Mouse (Mus musculus): Measurements from ENCODE around the gene Syndig1.

Gene Syndig1

DNA sequence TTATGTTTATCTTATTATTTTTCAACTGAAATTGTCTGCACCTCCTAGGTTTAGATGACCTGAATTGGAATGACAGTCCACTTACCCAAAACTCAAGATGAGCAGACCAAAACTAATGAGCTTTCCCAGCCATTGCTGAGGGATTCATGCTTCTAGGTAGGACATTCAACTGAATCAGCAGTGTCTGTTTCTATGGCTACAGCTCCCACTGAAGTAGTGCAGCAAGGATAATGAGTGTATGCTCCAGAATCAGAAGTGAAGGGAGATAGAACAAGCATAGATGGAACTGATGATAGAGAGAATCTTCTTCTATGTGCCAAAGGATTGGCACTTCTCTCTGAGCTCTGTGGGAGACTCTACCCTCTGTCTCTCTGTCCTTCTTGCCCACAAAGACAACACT is 158.6 kb downstream of the Syndig1 start:
- no peak for DNase-seq

DNA sequence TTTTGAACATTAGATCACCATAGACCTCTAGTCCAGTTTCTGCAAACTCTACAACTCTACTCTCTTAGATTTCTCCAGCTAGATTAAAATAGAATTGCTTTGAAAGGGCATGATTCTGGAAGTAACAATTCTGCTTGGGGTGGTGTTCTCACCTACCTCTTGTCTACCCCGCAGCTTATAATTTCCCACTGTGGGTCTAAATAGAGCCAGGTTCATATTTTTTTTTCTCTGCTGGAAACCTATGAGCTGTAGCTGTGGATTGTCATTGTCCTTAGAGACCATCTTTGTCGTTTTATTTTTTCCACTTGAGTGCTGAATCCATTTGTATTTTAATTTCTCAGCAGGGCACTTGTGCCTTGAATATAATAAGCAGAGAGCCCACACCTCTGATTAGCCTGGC is 162.5 kb downstream of the Syndig1 start:
- no peak for DNase-seq

DNA sequence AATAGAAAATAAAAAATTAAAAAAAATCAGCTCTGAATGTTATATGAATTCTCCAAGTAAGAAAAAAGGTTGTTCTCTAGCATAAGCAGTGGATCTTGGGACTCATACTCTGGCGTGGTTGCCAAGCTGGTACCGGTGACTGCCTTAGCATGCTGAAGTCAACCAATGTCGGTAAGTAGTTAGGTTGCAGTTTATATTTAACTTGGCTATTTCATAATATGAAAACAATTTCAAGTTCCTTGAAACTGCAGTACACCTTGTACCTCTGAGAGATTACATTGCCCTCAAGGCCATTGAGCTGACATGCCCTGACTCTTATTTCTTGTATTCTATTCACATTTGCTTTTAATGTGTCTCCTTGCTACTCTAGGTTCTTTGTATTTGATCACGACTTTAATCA is 163.9 kb downstream of the Syndig1 start:
- no peak for DNase-seq

DNA sequence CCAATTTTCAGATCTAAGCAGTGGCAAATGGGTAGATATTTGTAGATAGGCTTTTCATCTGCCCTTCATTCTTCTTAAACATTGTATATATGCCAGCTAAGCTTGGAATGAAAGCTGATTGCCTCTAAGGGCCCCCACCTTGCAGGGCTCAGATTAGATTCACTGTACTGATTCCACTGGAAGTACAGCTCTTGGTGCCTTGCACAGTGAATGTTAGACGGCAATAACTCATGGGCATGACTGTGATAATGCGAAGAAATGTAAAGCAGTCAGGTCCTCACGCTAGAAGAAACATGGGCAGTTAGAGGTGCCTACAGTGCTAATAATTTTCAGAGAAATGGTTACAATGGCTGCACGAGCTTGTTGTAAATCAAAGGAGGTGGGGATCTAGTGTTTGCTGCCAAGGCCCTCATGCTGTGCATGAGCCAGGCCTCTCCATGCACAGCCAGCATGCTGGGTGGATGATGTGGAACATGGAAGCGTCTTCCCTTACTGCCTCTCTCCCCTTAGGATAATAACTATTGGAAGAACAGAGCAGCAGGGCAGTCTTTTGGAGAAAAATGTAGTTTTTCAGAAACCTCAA is 167.5 kb downstream of the Syndig1 start:
- DNase-seq: no peak

DNA sequence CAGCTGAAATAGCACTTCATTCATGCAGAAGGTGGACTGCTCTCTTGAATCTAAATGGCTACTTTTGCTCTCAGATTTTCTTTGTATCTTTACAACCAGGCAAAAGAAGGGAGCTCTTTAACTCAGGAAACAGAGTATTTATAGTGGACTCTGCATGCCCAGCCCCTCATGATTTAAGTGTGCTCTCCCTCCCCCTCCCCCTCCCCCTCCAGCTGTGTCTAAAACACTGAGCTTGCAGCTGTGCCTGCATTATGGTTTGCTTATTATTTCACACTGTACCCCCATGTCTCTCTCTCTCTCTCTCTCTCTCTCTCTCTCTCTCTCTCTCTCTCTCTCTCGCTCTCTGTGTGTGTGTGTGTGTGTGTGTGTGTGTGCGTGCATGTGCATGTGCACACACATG is 168.6 kb downstream of the Syndig1 start:
- no peak for DNase-seq

DNA sequence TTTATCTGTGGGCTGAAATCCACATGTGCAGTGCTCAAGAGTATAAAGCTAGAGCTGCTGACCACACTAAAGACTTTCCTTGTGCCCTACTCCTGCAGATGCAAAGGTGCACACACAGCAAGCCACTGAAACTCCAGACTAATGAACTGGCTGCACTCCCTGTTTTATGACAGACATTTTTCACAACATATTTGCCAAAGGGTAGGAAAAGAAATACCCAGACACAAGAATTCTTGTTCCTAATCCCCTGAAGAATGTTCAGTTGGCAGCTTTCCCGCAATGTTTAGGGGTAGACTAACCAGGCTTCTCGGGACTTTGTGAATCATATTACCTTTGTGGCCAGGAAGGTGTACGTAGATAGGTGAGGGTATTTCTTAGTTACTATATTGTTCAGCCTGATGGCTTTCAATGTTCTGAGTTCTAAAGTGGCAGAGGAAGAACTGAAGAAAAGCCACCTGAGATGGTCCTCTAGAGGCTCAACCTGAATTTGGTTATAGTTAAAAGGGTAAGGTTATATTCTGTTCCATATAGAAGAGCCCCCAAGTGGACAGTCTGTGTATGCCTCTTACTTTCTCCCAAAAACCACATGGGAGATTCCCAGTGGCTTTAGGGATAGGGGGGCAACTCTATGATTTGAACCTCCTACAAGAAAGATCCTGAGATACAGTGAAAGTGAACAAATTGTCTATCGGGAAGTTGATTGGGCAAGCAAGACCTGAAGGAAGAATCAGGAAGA is 169.5 kb downstream of the Syndig1 start:
- DNase-seq: no peak

DNA sequence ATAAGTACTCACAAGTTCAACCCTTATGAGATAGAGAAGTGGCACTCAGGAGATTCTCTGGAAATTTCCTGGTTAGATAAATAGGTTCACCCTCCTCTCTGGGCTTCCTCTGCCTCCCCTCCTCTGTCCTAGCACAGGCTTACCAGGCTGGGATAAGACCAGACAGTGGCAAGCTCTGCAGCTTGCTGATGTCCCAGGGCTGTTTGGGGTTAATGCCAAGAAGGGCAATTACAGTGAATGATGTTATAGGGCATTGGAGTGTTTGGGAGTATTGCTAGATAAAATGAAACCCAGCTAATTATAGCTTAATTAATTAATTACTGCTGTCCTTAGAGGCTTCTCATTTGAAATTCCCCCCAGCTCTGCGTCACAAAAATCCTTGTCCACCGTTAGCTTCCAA is 171.6 kb downstream of the Syndig1 start:
- DNase-seq: no peak

DNA sequence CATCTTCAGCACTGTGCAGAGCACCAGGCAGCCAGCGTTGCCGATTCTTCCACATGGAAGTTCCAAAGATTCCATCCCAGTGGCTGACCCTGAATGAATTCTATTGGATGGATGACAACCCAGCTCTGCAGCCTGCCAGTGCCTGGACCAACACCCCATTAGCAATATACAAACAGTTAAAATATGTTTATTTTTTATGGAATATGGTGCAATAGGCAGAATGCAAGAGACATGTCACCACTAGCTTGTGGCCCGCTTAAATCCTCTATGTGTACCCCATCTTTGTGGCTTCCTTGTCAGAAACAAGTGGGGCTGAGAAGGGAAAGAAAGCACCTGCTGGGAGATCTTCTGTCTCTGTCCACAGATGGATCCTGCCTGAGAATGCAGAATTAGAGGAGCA is 174.5 kb downstream of the Syndig1 start:
- DNase-seq: no peak

DNA sequence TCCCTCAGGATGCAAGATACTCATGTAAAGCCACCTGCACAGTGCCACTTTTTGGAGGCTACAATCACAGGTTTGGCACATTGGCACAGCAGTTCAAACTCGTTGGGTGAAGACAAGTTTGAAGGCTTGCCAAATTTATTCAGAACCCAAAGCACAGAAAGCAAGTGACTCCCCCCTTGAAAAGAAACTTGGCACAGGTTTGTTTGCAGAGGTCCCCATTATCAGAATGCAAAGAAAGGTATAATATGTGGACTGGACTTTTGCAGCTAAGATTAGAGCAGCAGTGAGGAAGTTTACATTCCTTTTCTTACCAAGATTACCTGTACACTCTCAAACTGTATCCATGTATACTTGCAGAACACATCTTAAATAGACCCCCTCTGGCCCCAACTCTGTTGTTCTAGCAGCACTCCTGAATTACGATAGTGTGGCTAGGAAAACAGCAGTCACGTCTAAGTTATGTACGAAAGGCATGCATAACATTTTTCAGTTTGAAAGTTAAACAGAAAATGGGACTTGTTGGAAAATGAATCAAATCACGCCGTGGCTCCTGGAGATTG is 183.9 kb downstream of the Syndig1 start:
- no peak for DNase-seq

DNA sequence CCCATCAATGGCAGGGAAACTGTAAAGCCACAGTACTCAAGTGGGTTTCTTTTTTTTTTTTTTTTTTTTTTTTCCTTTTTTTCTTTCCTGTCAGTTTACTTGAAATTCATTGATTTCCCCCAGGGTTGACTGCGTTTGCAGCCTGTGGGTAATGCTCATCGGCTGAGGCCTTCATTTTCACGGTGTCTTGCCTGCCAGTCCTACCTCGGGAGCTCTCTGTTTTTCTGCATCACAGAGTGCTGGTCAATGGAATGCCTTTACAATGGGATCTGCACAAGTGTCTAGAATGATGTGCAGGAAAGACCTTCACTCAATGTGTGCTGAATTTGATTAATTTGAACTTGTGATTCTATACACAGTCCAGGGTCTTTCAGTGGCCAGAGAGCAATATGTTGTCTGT is 184.8 kb downstream of the Syndig1 start:
- DNase-seq: no peak

DNA sequence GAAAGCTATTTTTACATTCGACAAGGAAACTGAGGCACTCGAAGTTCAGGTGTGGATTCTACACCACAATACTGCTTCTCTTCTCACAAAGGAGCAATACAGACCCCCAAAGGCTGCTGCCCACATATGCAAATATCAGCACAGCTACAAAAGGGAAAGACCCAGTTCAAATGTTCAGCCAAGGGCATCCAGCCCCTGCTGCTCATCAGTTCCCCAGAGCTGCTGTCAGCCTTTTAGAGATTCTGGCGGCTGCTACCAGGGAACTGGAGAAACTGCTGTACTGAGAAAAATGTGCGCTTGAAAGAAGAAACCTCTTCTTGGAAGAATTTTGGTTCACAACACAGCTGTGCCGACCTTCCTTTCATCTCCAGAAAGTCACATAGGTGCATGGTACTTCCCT is 187.3 kb downstream of the Syndig1 start:
- DNase-seq: no peak

DNA sequence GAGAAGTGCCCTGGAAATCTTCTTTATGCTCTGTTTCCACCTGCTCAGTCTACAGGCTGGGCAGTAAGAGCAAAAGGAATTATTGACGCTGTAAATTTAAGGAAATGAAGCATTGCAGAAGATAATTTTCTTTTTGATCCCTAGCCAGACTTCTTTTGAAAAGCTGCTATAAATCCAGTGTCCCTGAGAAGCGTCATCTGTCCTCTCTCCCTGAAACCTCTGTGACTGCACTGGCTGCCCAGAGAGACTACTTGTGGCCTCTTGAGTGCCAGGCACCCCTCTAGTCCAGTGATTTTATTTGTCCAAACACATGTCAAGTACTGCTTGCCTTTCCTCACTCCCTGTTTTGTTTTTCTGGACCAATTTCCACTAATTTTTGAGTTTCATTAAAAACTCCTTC is 191.7 kb downstream of the Syndig1 start:
- DNase-seq: no peak

DNA sequence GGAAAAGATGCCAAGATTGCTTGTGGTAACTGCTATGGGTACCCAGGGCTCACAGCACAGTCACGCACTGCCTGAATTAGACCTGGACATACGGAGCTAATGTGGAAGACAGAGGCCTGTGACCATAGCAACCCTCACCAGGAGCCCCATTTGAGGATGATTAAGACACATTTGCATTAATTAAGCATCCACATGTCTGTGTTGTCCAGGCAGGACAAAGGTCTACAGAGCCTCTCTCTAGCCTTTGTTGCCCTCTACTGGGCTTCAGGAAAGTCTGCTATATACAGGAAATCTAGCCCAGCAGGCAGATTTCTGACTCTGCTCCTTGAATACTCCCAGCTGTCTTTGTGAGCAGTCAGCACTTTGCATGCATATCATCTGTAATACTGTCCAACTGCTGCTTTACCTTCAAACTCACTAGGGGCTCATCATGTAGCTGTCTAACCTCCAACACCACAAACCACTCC is 194.9 kb downstream of the Syndig1 start:
- no peak for DNase-seq

DNA sequence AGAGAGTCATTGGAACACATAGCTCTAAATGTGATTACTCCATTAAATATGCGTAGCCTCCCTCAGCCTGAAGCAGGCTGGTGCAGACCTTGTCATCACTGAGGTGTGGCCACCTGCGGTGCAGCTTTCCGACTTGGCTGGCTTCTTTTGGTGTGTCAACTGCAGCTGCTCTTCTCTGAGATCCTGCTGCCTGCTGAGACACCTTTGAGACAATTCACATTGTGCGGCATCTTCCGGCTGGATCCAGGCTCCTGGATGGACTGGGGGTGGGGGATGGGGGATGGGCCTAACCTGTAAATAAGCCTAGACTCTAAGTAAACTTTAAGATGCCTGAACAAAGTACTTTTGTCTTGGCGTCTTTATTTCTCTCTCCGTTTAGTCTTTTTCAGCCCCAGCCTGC is 214.5 kb downstream of the Syndig1 start:
- DNase-seq: no peak

All from thymus, postnatal 36 days (tissue).